Mouse (Mus musculus) liver, embryonic 16.5 days (tissue): ENCODE measurements around the gene Spert. TPM values are rescaled to one million over a fixed set of nuclear protein-coding genes. Genes with fewer than 3 reads are reported as not detected.
A peak's percentile ranks its signal among the peaks of the same experiment; 100 is the strongest.

Experiments used
- ATAC-seq: fragments of 200-750 bp; cut with Nextera tagmentation; 2 replicates; pipeline ENCODE4 v1.8.0; 2017; ENCODE audit warnings: low read depth, mild to moderate bottlenecking, moderate number of reproducible peaks, moderate library complexity
- H3K27ac ChIP-seq: fragments of 300-500 bp; sonication (generic); 2 replicates; pipeline ENCODE4 v1.5.1; 2014; ENCODE audit warnings: mild to moderate bottlenecking, low read length
- H3K27me3 ChIP-seq: fragments of 300-500 bp; sonication (generic); 2 replicates; pipeline ENCODE4 v1.6.1; 2014; ENCODE audit warnings: low read depth, low read length, mixed read lengths; ENCODE audit not compliant: control insufficient read depth, insufficient read depth
- H3K36me3 ChIP-seq: fragments of 300-500 bp; sonication (generic); 2 replicates; pipeline ENCODE4 v1.6.1; 2014; ENCODE audit warnings: mild to moderate bottlenecking; ENCODE audit not compliant: control insufficient read depth, insufficient read depth
- H3K4me1 ChIP-seq: fragments of 300-500 bp; sonication (generic); 2 replicates; pipeline ENCODE4 v1.6.1; 2014; ENCODE audit warnings: low read depth, low read length, mixed read lengths; ENCODE audit not compliant: control insufficient read depth
- H3K4me2 ChIP-seq: fragments of 300-500 bp; sonication (generic); 2 replicates; pipeline ENCODE4 v1.6.1; 2014; ENCODE audit warnings: low read depth, low read length, mixed read lengths
- H3K4me3 ChIP-seq: fragments of 300-500 bp; sonication (generic); 2 replicates; pipeline ENCODE4 v1.5.1; 2014; ENCODE audit warnings: low read depth, mild to moderate bottlenecking, low read length
- H3K9ac ChIP-seq: fragments of 300-500 bp; sonication (generic); 2 replicates; pipeline ENCODE4 v1.6.1; 2014; ENCODE audit warnings: low read depth, low read length
- H3K9me3 ChIP-seq: fragments of 300-500 bp; sonication (generic); replicated peaks from 2 replicates; pipeline ENCODE4 v1.6.1; 2016; ENCODE audit warnings: low read length; ENCODE audit not compliant: control insufficient read depth
- WGBS: fragments of 180-500 bp; shearing (Covaris S2); extraction: QIAGEN DNeasy Blood & Tissue Kit; methylation state at CpG from one replicate; pipeline ENCODE4 v1.1.7; 2014; ENCODE audit not compliant: insufficient replicate concordance; 5-methylcytosine and 5-hydroxymethylcytosine counted together
- polyA plus RNA-seq: library from polyadenylated mRNA; unstranded; fragments of >200 nt; fragmentation: Nextera tagmentation; extraction: Ambion mirVana; gene quantifications from 2 replicates; pipeline ENCODE4 v1.2.1, GENCODE M21; 2015

Spert gene
- polyA plus RNA-seq, 1 experiment from 2014 or later = not detected

DNA sequence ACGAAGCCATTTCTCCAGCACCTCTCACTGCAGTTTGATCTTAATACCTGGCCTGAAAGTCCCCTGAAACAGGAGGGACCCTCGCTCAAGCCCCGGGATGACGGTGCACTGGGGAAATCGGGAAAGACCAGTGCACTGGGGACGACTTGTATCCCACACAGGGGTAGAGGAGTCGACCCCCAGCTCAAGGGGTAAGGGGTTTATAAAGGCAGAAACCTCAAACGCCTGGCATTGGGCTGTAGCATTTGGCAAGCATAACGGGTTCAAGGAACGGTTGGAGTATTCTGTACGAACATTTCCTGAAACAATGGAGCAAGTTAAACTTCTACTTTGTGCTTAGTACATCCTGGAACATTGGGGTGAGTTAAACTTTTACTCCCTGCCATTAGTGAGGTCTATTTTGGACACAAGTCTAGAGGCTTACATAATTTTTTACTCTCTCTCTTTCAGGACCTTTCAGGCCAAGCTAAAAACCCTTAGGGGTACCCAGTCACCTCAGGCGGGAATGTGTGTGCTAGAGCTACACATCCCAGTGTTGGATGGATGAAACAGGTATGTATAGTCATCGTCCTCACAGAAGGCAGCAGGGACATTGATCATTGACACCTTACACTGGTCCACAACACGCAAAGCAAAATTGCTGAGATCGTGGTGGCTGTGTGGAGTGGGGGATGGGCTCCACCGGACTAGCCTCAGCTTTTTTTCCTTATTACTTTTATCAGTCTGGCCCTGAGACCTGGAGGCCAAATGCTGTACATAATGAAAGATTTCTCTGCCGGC, 52.5 kb downstream of the Spert start:
- peaks cover 3% of the 10 kb centered on the region; the same call in 1 of the 2 replicates for H3K4me1 ChIP-seq
- H3K27me3 ChIP-seq = no peaks in the 10 kb centered on the region
- no peaks in the 10 kb centered on the region for H3K36me3 ChIP-seq
- H3K27ac ChIP-seq = no peak overlapping the region
- no peak overlapping the region for H3K4me2 ChIP-seq
- H3K4me3 ChIP-seq = no peak overlapping the region
- no peak for ATAC-seq
- H3K9me3 ChIP-seq = no peaks in the 10 kb centered on the region
- WGBS = 62% methylated on average over 17 of the region's 17 CpGs
- H3K9ac ChIP-seq = no peak overlapping the region

DNA sequence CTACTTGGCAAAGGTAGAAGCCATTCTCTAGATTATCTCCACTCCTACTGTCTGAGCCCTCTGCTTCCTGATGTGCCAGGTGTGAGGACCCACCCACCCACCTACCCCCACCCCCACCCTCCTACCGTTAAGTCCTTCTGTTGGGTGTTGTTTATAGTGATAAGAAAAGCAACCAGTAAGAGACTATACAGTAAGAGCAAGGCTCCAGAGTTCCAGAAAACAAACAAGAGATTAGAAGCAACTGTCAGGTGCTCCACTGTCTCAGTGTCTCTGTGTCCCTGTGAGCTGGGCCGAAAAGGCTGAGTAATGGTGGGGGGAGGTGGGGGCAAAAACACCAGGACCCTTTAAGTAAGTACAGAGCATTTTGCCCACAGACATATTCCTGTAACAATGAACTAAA, 53.7 kb downstream of the Spert start:
- ATAC-seq = peak; percentile 45
- Histone ChIP-seq H3K36me3 (no peaks in the 10 kb centered on the region), H3K9ac (no peak overlapping the region), H3K4me3 (no peak overlapping the region), H3K9me3 (no peaks in the 10 kb centered on the region), H3K27me3 (no peaks in the 10 kb centered on the region), H3K4me2 (no peak overlapping the region), H3K4me1 (peaks cover 3% of the 10 kb centered on the region; the same call in 1 of the 2 replicates), H3K27ac (no peak overlapping the region)
- WGBS = 19% methylated on average over 2 of the region's 2 CpGs

Other genes starting within 250 kb of the Spert start
- gene Siah3, start 137.1 kb downstream of the Spert start, polyA plus RNA-seq = 0.07 TPM in 2 replicates
- gene Erich6b, start 49.1 kb upstream of the Spert start, polyA plus RNA-seq = not detected in 2 replicates
- 6.4 and 7.0 TPM in 2 replicates for gene Cog3, start 161.4 kb upstream of the Spert start, polyA plus RNA-seq
- gene Slc25a30, start 193.9 kb upstream of the Spert start, polyA plus RNA-seq = 1.3 and 1.6 TPM in 2 replicates